Mouse (Mus musculus) adrenal gland, postnatal 14 days (tissue): Measurements from ENCODE around the gene Calb2. TPM values are rescaled to one million over a fixed set of nuclear protein-coding genes. Genes with fewer than 3 reads are reported as not detected.

Experiments
- DNase-seq: peaks from one replicate; pipeline ENCODE4 v3.0.0; 2021; ENCODE audit warnings: mixed read lengths
- long read RNA-seq, 2 experiments: library from polyadenylated mRNA; stranded (forward); transcript quantifications; one replicate each; pipeline ENCODE4 v2.0.0; 2021
- total RNA-seq: library from RNA; stranded (reverse); gene quantifications from 2 replicates; pipeline ENCODE4 v1.2.3, GENCODE M21; 2021

Gene Calb2
- 0.34 and 0.56 TPM in 2 replicates for total RNA-seq
- long read RNA-seq, experiment 1, partial matches to known transcripts = 0 of 1 reads
- long read RNA-seq, experiment 1, other reads (novel, unspliced or antisense) = 0 of 1 reads
- long read RNA-seq, experiment 2 = 0 reads

GRCm38 (mm10) chr8:110168046-110168445, at the start of gene Calb2:
Gene Calb2 (minus strand): TSS chr8:110168210.
- peak; percentile 65 for DNase-seq

- peak; percentile 100 for DNase-seq
These were observed 49.7 kb upstream of the Calb2 start for GRCm38 (mm10) chr8:110217681-110218131.

GRCm38 (mm10) chr8:110217198-110217597, 49.2 kb upstream of the Calb2 start:
- no peak for DNase-seq

- DNase-seq = no peak
These were observed 48.2 kb upstream of the Calb2 start for GRCm38 (mm10) chr8:110216253-110216652.

GRCm38 (mm10) chr8:110215365-110215764, 47.4 kb upstream of the Calb2 start, which contains the start of gene Cmtr2:
Gene Cmtr2 (plus strand): TSS chr8:110215665.
- DNase-seq = no peak

- no peak for DNase-seq
These were observed 33.8 kb upstream of the Calb2 start for GRCm38 (mm10) chr8:110201806-110202205.

- DNase-seq = peak; percentile 71
These were observed 28.7 kb upstream of the Calb2 start for GRCm38 (mm10) chr8:110196678-110197077.

GRCm38 (mm10) chr8:110188961-110189750, 21.1 kb upstream of the Calb2 start:
- DNase-seq = no peak

GRCm38 (mm10) chr8:110185538-110185937, 17.5 kb upstream of the Calb2 start:
- DNase-seq = no peak

GRCm38 (mm10) chr8:110183748-110184147, 15.7 kb upstream of the Calb2 start:
- DNase-seq = no peak

GRCm38 (mm10) chr8:110182735-110183367, 14.8 kb upstream of the Calb2 start:
- no peak for DNase-seq

GRCm38 (mm10) chr8:110177359-110178155, 9.5 kb upstream of the Calb2 start:
- peak; percentile 25 for DNase-seq

- DNase-seq = no peak
These were observed 6.8 kb upstream of the Calb2 start for GRCm38 (mm10) chr8:110174826-110175225.

- no peak for DNase-seq
These were observed 4.2 kb upstream of the Calb2 start for GRCm38 (mm10) chr8:110172161-110172560.

- DNase-seq = no peak
These were observed 1.7 kb downstream of the Calb2 start for GRCm38 (mm10) chr8:110166270-110166669.

- DNase-seq = no peak
These were observed 6.0 kb downstream of the Calb2 start for GRCm38 (mm10) chr8:110162007-110162406.

- DNase-seq = no peak
These were observed 15.1 kb downstream of the Calb2 start for GRCm38 (mm10) chr8:110152951-110153350.

GRCm38 (mm10) chr8:110145538-110145937, 22.5 kb downstream of the Calb2 start:
- DNase-seq = peak; percentile 61

- no peak for DNase-seq
These were observed 27.2 kb downstream of the Calb2 start for GRCm38 (mm10) chr8:110140770-110141169.

- no peak for DNase-seq
These were observed 27.9 kb downstream of the Calb2 start for GRCm38 (mm10) chr8:110140156-110140555.

- DNase-seq = no peak
These were observed 32.5 kb downstream of the Calb2 start for GRCm38 (mm10) chr8:110135515-110135914.

- DNase-seq = no peak
These were observed 33.8 kb downstream of the Calb2 start for GRCm38 (mm10) chr8:110134236-110134635.
